Mouse (Mus musculus) myocyte (in vitro differentiated cells): ENCODE data around the gene Chd2. TPM values are rescaled to one million over a fixed set of nuclear protein-coding genes. Genes with fewer than 3 reads are reported as not detected.

Experiments
- H3K27me3 ChIP-seq: one replicate; pipeline ENCODE4 v1.6.1; 2011; ENCODE audit not compliant: control insufficient read depth, insufficient read depth, insufficient read length
- H3K36me3 ChIP-seq: one replicate; pipeline ENCODE4 v1.6.1; 2011; ENCODE audit not compliant: control insufficient read depth, insufficient read depth
- H3K4me2 ChIP-seq: one replicate; pipeline ENCODE4 v1.6.1; 2011; ENCODE audit warnings: low read depth, control low read depth
- H3K4me3 ChIP-seq: one replicate; pipeline ENCODE4 v1.5.1; 2011; ENCODE audit warnings: mild to moderate bottlenecking, control low read depth, moderate library complexity
- H3K79me2 ChIP-seq: one replicate; pipeline ENCODE4 v1.6.1; 2011; ENCODE audit not compliant: control insufficient read depth, insufficient read depth
- H3ac ChIP-seq: one replicate; pipeline ENCODE4 v1.6.1; 2011; ENCODE audit not compliant: control insufficient read depth, insufficient read length
- CEBPB ChIP-seq: IDR thresholded peaks from 2 replicates; pipeline ENCODE4 v1.6.1; 2011; ENCODE audit warnings: mild to moderate bottlenecking, moderate library complexity; ENCODE audit not compliant: poor library complexity, insufficient read depth, severe bottlenecking
- E2F4 ChIP-seq: IDR thresholded peaks from one replicate; pipeline ENCODE4 v1.6.1; 2011; ENCODE audit warnings: mild to moderate bottlenecking, control low read depth, moderate library complexity; ENCODE audit not compliant: insufficient read depth
- MAX ChIP-seq: IDR thresholded peaks from one replicate; pipeline ENCODE4 v1.6.1; 2011; ENCODE audit warnings: low read depth, mild to moderate bottlenecking, control low read depth
- MYOD1 ChIP-seq, 3 experiments: IDR thresholded peaks; one replicate each; pipeline ENCODE4 v1.6.1; 2011; ENCODE audit warnings: control low read depth in 2 of 3, low read depth in 2 of 3, mild to moderate bottlenecking in 2 of 3, moderate library complexity in 1 of 3; ENCODE audit not compliant: insufficient read length in 2 of 3, control insufficient read depth in 1 of 3
- MYOG ChIP-seq, 3 experiments: IDR thresholded peaks; one replicate each; pipeline ENCODE4 v1.6.1; 2011; ENCODE audit warnings: control low read depth in 2 of 3, low read depth in 2 of 3, mild to moderate bottlenecking in 2 of 3; ENCODE audit not compliant: insufficient read length in 2 of 3, control insufficient read depth in 1 of 3, insufficient read depth in 1 of 3
- POLR2A ChIP-seq: IDR thresholded peaks from one replicate; pipeline ENCODE4 v1.6.1; 2011; ENCODE audit warnings: low read depth, mild to moderate bottlenecking, control low read depth, moderate library complexity; ENCODE audit not compliant: insufficient read length
- POLR2AphosphoS2 ChIP-seq: IDR thresholded peaks from one replicate; pipeline ENCODE4 v1.6.1; 2011; ENCODE audit warnings: low read depth, control low read depth; ENCODE audit not compliant: insufficient read length
- REST ChIP-seq: IDR thresholded peaks from one replicate; pipeline ENCODE4 v1.6.1; 2011; ENCODE audit warnings: mild to moderate bottlenecking, control low read depth, moderate library complexity; ENCODE audit not compliant: insufficient read depth, insufficient read length
- SRF ChIP-seq: IDR thresholded peaks from one replicate; pipeline ENCODE4 v1.6.1; 2011; ENCODE audit warnings: low read depth; ENCODE audit not compliant: control insufficient read depth, insufficient read length
- TCF12 ChIP-seq: IDR thresholded peaks from one replicate; pipeline ENCODE4 v1.6.1; 2011; ENCODE audit warnings: mild to moderate bottlenecking, control low read depth; ENCODE audit not compliant: poor library complexity, insufficient read depth, severe bottlenecking
- TCF3 ChIP-seq: IDR thresholded peaks from one replicate; pipeline ENCODE4 v1.6.1; 2011; ENCODE audit warnings: low read depth, control low read depth; ENCODE audit not compliant: insufficient read length
- USF1 ChIP-seq: IDR thresholded peaks from one replicate; pipeline ENCODE4 v1.6.1; 2011; ENCODE audit warnings: low read depth, mild to moderate bottlenecking, control low read depth, moderate library complexity
- polyA plus RNA-seq: library from polyadenylated mRNA; unstranded; fragments of >200 nt; fragmentation: generic; extraction: Trizol; gene quantifications from one replicate; pipeline ENCODE4 v1.2.1, GENCODE M21; 2012; ENCODE audit warnings: missing spikeins

Gene Chd2
- polyA plus RNA-seq, 1 experiment = 7.9 TPM

DNA sequence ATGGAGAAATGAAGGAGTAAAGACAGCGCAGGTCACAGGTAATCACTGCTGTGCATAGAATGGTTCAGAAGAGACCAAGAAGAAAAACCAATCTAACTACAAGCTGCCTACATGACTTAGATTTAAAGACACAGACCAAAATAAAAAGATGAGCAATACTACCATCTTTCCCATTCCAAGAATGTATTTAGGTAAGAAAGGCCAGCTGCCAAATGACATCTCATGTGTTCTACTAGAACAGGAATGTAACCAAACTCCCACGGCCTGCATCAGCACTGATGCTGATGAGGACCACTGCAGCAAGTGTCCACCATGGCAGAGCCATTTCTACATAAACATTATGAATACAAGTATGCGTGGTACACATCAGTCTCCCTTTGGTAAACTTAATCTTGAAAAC is 73.9 kb downstream of the Chd2 start:
- TF ChIP-seq MYOD1 (IDR thresholded peaks at IDR 0.05; ENCODE audit: control insufficient read depth in 1 of 3, insufficient read length in 2 of 3, low read depth in 2 of 3) (no peak), POLR2A (no peak)
- H3ac ChIP-seq = no peak overlapping the region
- no peak overlapping the region for H3K4me3 ChIP-seq
- no peak overlapping the region for H3K4me2 ChIP-seq
- peaks cover 91% of the 10 kb centered on the region for H3K36me3 ChIP-seq
- H3K27me3 ChIP-seq = no peaks in the 10 kb centered on the region
- peaks cover 8% of the 10 kb centered on the region for H3K79me2 ChIP-seq

DNA sequence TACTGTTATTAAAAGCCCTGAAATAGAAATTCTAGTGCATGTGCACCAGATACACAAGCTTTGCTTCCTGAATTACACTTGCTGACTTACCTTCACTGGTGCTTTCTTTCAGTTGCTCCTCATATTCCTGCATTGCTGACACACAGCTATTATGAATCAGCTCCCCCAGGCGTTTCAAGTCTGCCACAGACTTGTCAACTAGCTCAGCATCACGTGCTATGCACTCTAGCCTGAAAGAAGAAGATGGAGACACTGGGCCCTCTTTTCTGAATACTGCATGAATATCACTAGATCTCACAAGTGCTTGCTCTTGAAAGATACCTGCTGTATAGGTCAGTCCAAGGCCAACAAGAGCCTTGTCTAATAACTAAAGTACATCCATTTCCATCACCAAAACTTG is 78.1 kb downstream of the Chd2 start:
- Histone ChIP-seq H3ac (no peak overlapping the region), H3K79me2 (peaks cover 8% of the 10 kb centered on the region), H3K36me3 (peaks cover 87% of the 10 kb centered on the region), H3K27me3 (no peaks in the 10 kb centered on the region), H3K4me3 (no peak overlapping the region), H3K4me2 (no peak overlapping the region)
- TF ChIP-seq MYOG (IDR thresholded peaks at IDR 0.05; ENCODE audit: control insufficient read depth in 1 of 3, insufficient read depth in 1 of 3, insufficient read length in 2 of 3, low read depth in 2 of 3) (no peak), MYOD1 (IDR thresholded peaks at IDR 0.05; ENCODE audit: control insufficient read depth in 1 of 3, insufficient read length in 2 of 3, low read depth in 2 of 3) (no peak), SRF (no peak), CEBPB (no peak)

DNA sequence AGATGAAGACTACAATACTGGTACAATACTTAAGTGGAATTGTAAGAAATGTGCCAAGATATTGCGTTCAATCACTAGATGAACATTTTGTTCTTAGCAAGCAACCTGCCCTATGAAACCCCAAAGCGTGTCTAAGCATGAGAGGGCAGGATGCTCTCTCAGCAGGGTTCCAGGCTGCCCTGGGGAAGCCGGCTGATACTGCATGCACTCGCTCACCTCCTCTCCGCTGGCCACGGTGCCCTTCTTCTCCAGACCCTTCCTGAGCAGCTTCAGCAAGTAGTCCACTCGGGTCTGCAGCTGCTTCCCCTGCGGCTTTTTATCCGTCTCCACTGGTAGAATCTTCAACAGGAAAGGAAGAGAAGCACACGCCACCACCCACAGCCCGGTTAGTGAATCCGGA is 87.5 kb downstream of the Chd2 start:
- H3K27me3 ChIP-seq = no peaks in the 10 kb centered on the region
- H3K4me3 ChIP-seq = no peak overlapping the region
- H3K4me2 ChIP-seq = no peak overlapping the region
- TF ChIP-seq REST (no peak), MAX (no peak), TCF3 (no peak), SRF (no peak), MYOD1 (IDR thresholded peaks at IDR 0.05; ENCODE audit: control insufficient read depth in 1 of 3, insufficient read length in 2 of 3, low read depth in 2 of 3) (no peak), POLR2A (no peak), E2F4 (no peak), CEBPB (no peak), TCF12 (no peak), USF1 (no peak), MYOG (IDR thresholded peaks at IDR 0.05; ENCODE audit: control insufficient read depth in 1 of 3, insufficient read depth in 1 of 3, insufficient read length in 2 of 3, low read depth in 2 of 3) (no peak), POLR2AphosphoS2 (no peak)
- peaks cover 87% of the 10 kb centered on the region for H3K36me3 ChIP-seq
- no peak overlapping the region for H3ac ChIP-seq
- no peaks in the 10 kb centered on the region for H3K79me2 ChIP-seq

DNA sequence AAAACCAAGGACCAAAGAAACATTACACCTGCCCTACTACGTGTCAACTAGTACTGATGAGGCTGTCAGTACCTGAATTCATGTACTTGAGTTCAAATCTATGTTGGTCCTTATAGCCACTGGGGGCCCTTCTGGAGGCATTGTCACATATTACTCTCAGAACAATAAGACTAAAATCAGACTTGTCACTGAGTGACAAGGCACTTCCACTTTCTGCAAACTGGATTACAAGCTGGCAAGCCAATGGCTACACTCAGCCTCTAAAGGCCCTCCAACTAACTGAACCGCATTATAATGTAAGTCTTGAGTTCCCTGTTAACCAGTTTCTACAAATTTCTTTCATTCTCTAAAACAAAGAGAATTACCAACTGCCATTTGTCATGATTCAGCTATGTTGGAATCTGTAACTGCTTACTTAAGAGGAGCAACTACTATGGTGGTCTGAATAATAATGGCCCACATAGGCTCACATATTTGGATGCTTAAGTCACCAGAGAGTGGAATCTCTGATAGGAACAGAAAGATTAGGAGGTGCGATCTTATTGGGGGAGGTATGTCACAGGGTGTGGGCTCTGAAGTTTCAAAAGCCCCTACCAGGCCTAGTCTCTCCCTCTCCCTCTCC is 89.3 kb downstream of the Chd2 start:
- H3K79me2 ChIP-seq = no peaks in the 10 kb centered on the region
- no peak overlapping the region for H3ac ChIP-seq
- peaks cover 86% of the 10 kb centered on the region for H3K36me3 ChIP-seq
- H3K27me3 ChIP-seq = no peaks in the 10 kb centered on the region
- no peak for TF ChIP-seq TCF12
- no peak overlapping the region for H3K4me3 ChIP-seq
- H3K4me2 ChIP-seq = no peak overlapping the region

DNA sequence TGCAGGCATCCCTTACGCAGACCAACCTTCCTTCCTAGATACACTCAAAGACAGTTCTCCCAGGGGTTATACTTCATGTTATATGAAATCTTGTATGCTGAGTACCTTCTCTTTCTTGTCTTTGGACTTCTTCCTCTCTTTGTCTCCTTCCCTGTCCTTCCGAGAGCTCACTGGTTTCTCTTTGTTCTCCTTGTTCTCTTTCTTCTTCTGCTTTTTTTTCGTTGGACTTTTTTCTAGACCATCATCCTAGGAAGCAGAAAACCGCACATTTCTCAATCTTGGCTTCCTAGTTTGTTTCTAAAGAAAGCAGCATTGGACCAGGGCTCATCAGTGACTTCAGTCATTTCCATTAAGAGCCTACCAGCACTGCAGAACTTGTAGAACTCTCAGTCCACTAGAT is 90.0 kb downstream of the Chd2 start:
- TF ChIP-seq E2F4 = no peak
- no peak for TF ChIP-seq TCF3
- no peak for TF ChIP-seq REST
- TF ChIP-seq MAX = no peak
- no peak for TF ChIP-seq SRF
- TF ChIP-seq USF1 = no peak
- no peak for TF ChIP-seq MYOG (IDR thresholded peaks at IDR 0.05; ENCODE audit: control insufficient read depth in 1 of 3, insufficient read depth in 1 of 3, insufficient read length in 2 of 3, low read depth in 2 of 3)
- no peak overlapping the region for H3K4me3 ChIP-seq
- no peaks in the 10 kb centered on the region for H3K27me3 ChIP-seq
- peaks cover 86% of the 10 kb centered on the region for H3K36me3 ChIP-seq
- H3K79me2 ChIP-seq = no peaks in the 10 kb centered on the region
- H3K4me2 ChIP-seq = no peak overlapping the region
- no peak overlapping the region for H3ac ChIP-seq

DNA sequence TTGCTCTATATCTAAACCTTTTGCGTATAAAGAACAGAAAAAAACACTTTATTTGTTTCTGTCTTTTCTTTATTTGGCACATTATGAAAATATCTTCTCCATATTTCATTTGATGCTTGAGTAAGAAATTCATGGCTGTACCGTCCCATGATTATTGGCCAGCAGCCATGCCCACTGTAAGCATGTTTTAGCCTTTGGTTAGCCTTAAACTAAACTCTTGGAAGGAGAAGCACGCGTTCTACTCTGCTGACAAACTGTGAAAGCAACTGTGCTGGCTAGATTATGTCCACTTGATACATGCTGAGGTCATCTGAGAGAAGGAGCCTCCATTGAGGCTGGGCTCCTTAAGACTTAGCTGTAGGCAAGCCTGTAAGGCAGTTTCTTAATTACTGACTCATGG is 99.4 kb downstream of the Chd2 start:
- no peaks in the 10 kb centered on the region for H3K27me3 ChIP-seq
- no peaks in the 10 kb centered on the region for H3K79me2 ChIP-seq
- no peak overlapping the region for H3K4me2 ChIP-seq
- H3ac ChIP-seq = no peak overlapping the region
- H3K4me3 ChIP-seq = no peak overlapping the region
- TF ChIP-seq POLR2A (no peak), MAX (no peak), TCF3 (no peak), MYOD1 (IDR thresholded peaks at IDR 0.05; ENCODE audit: control insufficient read depth in 1 of 3, insufficient read length in 2 of 3, low read depth in 2 of 3) (no peak), E2F4 (no peak), REST (no peak), MYOG (IDR thresholded peaks at IDR 0.05; ENCODE audit: control insufficient read depth in 1 of 3, insufficient read depth in 1 of 3, insufficient read length in 2 of 3, low read depth in 2 of 3) (no peak), TCF12 (no peak), CEBPB (no peak), SRF (no peak), POLR2AphosphoS2 (no peak), USF1 (no peak)
- peaks cover 98% of the 10 kb centered on the region for H3K36me3 ChIP-seq
